Mouse (Mus musculus): ENCODE data around the gene Bsdc1.

DNA sequence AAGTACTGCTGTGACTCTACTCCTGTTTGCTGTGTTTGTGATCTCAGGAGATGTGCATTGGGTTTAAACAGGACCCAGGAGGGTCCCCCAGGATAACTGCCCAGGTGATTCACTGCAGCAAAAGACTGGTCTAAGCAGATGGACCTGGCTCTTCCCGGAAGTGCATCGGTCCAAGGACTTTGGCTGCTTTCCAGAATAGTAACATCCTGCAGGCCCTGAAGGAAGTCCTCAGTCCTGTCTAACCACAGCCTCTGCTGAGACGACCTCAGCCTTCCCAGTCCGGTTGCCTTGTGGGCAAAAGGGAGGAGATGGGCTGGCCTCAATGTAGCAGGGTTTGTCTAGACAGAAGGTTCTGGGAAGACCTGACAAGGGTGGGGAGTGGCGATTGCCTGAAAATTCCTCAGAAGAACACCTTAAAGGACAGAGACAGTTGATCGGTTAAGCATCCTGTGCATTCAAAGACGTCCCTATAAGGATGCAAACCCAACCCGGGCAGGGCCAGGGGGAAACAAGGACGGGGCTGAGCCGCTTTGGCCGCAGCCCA, 41.6 kb downstream of the Bsdc1 start:
- TF ChIP-seq CTCF (conservative IDR thresholded peaks at IDR 0.05; ENCODE audit: low read length) (no peak), POU5F1 (IDR thresholded peaks at IDR 0.05; ENCODE audit: borderline replicate concordance, low read length) (no peak)
